Mouse (Mus musculus): ENCODE data around the gene Arhgap15. TPM values are rescaled to one million over a fixed set of nuclear protein-coding genes. Genes with fewer than 3 reads are reported as not detected.

The Arhgap15 gene
- polyA plus RNA-seq, 1 experiment from 2014 or later, result 0.38 TPM

DNA sequence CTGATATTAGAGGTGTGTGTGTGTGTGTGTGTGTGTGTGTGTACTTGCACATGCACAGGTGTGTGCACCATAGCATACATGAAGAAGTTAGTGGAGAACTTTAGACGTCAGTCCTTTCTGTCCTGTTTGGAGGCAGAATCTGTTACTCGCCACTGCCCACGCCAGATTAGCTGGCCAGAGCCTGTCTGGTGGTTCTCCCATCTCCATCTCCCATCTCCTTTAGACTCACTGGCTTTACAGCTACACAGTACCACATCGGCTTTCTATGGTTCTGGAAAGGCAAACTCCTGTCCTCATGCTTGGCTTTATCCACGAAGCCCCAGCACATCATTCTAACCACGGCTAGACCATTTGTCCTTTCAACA lies 608.2 kb downstream of the Arhgap15 start:
- no peaks in the 10 kb centered on the region for H3K36me3 ChIP-seq
- WGBS, result 79% methylated on average over 6 of the region's 6 CpGs
- 0 out of 2 replicates have a peak, but pooled peaks cover 4% of the 10 kb centered on the region for H3K4me1 ChIP-seq (replicated peaks)
- no peaks in the 10 kb centered on the region for H3K27me3 ChIP-seq (replicated peaks)
- H3K4me2 ChIP-seq, result no peak overlapping the region
- no peaks in the 10 kb centered on the region for H3K9me3 ChIP-seq (replicated peaks)
- no peak overlapping the region for H3K4me3 ChIP-seq
- H3K27ac ChIP-seq (ENCODE audit: poor library complexity, severe bottlenecking), result no peak overlapping the region
- ATAC-seq (ENCODE audit: insufficient number of reproducible peaks, low FRiP score), result no peak
- H3K9ac ChIP-seq, result no peak overlapping the region

DNA sequence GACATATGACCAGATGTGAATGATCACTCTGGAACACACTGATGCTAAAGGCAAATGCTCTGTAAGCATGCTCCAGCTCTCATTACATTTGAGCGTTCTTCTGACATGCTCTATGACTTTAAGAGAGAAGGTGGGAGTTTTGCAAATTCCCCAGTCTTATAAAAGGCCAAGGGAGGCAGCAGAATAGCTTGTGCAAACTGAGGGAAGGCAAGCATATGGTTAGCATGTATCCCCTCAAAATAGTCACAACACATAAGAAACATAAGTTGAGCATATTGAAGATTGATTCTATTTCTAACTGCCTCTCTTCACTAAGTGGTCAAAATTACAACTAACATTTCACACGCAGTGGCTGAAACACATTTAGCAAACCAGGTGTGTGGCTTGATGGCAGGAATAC lies 631.6 kb downstream of the Arhgap15 start:
- H3K4me1 ChIP-seq (replicated peaks), result no peaks in the 10 kb centered on the region
- 67% methylated on average over 2 of the region's 2 CpGs for WGBS

DNA sequence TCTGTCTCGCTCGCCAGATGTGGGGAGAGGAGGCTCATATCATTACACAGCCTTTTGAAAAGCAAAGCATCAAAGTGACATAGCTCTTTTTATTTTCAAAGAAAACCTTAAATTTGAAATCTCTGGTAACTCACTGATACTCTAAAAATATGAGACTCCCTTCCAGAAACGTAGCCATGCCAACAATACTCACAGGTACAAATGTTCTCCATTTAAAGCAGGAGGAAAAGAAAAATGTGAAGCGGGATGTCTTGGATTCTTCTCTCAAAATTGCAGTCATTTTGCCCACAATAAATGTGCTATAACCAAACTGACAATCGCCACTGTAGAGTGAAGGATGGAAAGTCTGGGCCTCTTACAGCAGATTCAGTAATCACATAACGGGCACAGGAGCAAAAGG lies 635.9 kb downstream of the Arhgap15 start:
- ATAC-seq (ENCODE audit: insufficient number of reproducible peaks, low FRiP score), result no peak
- Histone ChIP-seq H3K4me1 (replicated peaks) (no peaks in the 10 kb centered on the region), H3K36me3 (no peaks in the 10 kb centered on the region), H3K9ac (no peak overlapping the region), H3K27me3 (replicated peaks) (no peaks in the 10 kb centered on the region), H3K27ac (ENCODE audit: poor library complexity, severe bottlenecking) (no peak overlapping the region), H3K9me3 (replicated peaks) (no peaks in the 10 kb centered on the region), H3K4me3 (no peak overlapping the region), H3K4me2 (no peak overlapping the region)
- WGBS, result 79% methylated on average over 6 of the region's 6 CpGs

More for the DNA sequence above, 631.6 kb downstream of the Arhgap15 start:
- Histone ChIP-seq H3K36me3 (no peaks in the 10 kb centered on the region), H3K27ac (ENCODE audit: poor library complexity, severe bottlenecking) (no peak overlapping the region), H3K4me2 (no peak overlapping the region), H3K27me3 (replicated peaks) (no peaks in the 10 kb centered on the region), H3K9me3 (replicated peaks) (no peaks in the 10 kb centered on the region), H3K9ac (no peak overlapping the region), H3K4me3 (no peak overlapping the region)
- no peak for ATAC-seq (ENCODE audit: insufficient number of reproducible peaks, low FRiP score)

DNA sequence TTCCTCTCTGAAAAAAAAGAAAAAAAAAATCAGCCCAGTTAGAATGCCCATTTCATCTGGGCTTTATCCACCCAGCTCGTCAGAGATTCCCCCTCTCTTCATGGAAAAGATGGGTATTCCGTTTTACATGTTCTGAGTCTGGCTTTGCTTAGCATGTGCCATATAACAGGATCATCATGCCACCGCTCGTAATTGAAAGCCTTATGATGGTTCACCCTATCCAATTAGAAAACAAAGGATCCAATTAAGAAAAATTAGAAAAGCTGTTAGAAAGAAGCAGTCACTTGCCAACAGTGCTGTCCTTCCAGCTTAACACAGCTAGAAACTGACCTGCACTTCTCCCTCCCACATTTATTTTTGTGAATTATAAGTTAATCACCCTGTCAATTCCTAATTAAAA lies 640.9 kb downstream of the Arhgap15 start:
- Histone ChIP-seq H3K36me3 (no peaks in the 10 kb centered on the region), H3K4me3 (no peak overlapping the region), H3K4me1 (replicated peaks) (no peaks in the 10 kb centered on the region), H3K27ac (ENCODE audit: poor library complexity, severe bottlenecking) (no peak overlapping the region), H3K27me3 (replicated peaks) (no peaks in the 10 kb centered on the region), H3K9me3 (replicated peaks) (no peaks in the 10 kb centered on the region), H3K4me2 (no peak overlapping the region), H3K9ac (no peak overlapping the region)
- WGBS, result 77% methylated on average over 4 of the region's 4 CpGs
- no peak for ATAC-seq (ENCODE audit: insufficient number of reproducible peaks, low FRiP score)

DNA sequence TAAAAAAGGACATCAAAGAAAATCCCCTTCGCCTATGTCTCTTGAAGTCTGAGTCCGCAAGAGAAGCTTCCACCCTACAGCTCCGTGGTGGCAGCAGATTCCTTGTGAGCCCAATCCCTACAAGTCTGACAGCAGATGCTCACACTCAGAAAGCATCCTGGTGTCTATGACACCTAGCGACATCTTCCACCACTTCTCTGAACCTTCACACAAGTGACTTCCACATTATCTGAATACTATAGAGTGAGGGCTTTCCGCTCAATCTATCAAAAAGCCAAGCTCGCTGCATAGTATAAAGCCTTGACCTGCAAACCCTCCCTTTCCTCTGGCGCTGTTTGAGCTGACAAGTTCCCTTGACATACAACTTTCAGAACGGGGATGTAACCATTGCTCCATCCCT lies 645.2 kb downstream of the Arhgap15 start:
- H3K27ac ChIP-seq (ENCODE audit: poor library complexity, severe bottlenecking), result no peak overlapping the region
- 77% methylated on average over 8 of the region's 8 CpGs for WGBS
- no peaks in the 10 kb centered on the region for H3K4me1 ChIP-seq (replicated peaks)
- no peaks in the 10 kb centered on the region for H3K27me3 ChIP-seq (replicated peaks)
- no peaks in the 10 kb centered on the region for H3K9me3 ChIP-seq (replicated peaks)
- ATAC-seq (ENCODE audit: insufficient number of reproducible peaks, low FRiP score), result no peak
- H3K4me3 ChIP-seq, result no peak overlapping the region
- no peak overlapping the region for H3K9ac ChIP-seq
- no peak overlapping the region for H3K4me2 ChIP-seq
- H3K36me3 ChIP-seq, result no peaks in the 10 kb centered on the region

DNA sequence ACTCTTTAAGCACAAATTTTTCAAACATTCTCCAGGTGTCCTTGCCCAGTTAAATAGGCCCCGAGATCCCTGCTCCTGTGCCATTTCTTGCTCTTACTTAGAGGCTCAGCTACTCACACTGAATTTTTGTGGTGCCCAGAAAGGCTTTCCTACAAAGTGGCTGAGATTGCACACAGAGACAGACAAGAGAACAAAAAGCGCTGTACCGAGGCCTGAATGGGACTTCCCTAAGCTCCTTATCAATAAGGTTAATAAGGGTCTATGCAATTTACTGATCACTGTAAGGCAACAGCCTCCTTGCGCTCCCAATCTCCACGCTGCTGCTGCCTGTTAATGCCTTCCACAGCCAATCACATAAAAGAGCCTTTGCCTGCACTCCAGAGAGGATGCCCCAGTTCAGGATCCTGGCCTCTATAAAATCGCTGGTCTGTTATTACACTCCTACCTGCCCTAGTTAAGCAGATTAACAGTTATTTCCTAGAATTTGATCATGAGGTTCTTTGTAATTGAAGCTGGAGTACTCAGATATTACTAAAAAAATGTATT lies 646.4 kb downstream of the Arhgap15 start:
- Histone ChIP-seq H3K4me1 (replicated peaks) (no peaks in the 10 kb centered on the region), H3K9ac (no peak overlapping the region), H3K36me3 (no peaks in the 10 kb centered on the region), H3K4me2 (no peak overlapping the region), H3K4me3 (no peak overlapping the region), H3K27me3 (replicated peaks) (no peaks in the 10 kb centered on the region), H3K9me3 (replicated peaks) (no peaks in the 10 kb centered on the region), H3K27ac (ENCODE audit: poor library complexity, severe bottlenecking) (no peak overlapping the region)
- 61% methylated on average over 6 of the region's 6 CpGs for WGBS
- no peak for ATAC-seq (ENCODE audit: insufficient number of reproducible peaks, low FRiP score)

DNA sequence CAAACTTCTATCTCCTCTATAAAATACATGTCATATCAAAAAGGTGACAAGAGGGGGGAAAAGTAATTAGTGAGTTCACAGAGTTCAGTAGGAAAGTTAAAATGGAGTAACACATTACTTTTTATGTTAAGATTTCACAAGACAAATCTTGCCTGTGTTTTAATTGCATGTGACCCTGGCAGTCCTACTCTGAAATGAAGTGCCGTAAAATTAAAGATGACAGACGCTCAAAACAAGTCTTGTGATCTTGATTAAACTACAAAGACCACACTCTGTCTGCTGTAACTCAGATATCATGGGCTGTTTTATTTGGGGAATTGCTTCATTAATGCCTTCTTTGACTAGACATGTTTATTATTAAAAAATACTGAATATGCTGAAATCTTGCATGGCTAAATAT lies 647.0 kb downstream of the Arhgap15 start:
- no peak overlapping the region for H3K4me2 ChIP-seq
- WGBS, result 69% methylated on average over 2 of the region's 2 CpGs
- no peaks in the 10 kb centered on the region for H3K9me3 ChIP-seq (replicated peaks)
- no peaks in the 10 kb centered on the region for H3K36me3 ChIP-seq
- no peak overlapping the region for H3K9ac ChIP-seq
- no peaks in the 10 kb centered on the region for H3K27me3 ChIP-seq (replicated peaks)
- no peak for ATAC-seq (ENCODE audit: insufficient number of reproducible peaks, low FRiP score)
- no peaks in the 10 kb centered on the region for H3K4me1 ChIP-seq (replicated peaks)
- no peak overlapping the region for H3K27ac ChIP-seq (ENCODE audit: poor library complexity, severe bottlenecking)
- H3K4me3 ChIP-seq, result no peak overlapping the region

DNA sequence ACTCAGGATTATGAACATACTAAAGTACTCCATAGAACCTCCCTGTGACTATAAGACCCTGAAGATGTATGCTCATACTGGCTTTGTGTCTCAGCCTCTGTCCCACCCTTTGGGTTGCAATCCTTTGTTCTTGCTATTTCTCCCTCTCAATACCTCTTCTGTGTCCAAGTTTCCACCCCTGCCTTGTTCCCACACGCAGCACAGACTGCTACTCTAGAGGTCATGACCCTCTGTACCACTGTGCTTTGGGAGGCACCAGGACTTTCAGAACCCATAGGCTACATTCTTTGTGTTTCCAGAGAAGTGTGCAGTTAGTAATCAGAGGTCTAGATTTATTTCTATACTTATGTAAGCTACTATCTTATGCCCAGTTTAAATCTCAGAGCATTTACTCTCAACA lies 648.6 kb downstream of the Arhgap15 start:
- no peaks in the 10 kb centered on the region for H3K9me3 ChIP-seq (replicated peaks)
- H3K4me3 ChIP-seq, result no peak overlapping the region
- no peak overlapping the region for H3K4me2 ChIP-seq
- no peak for ATAC-seq (ENCODE audit: insufficient number of reproducible peaks, low FRiP score)
- no peaks in the 10 kb centered on the region for H3K27me3 ChIP-seq (replicated peaks)
- H3K36me3 ChIP-seq, result no peaks in the 10 kb centered on the region
- H3K27ac ChIP-seq (ENCODE audit: poor library complexity, severe bottlenecking), result no peak overlapping the region
- H3K9ac ChIP-seq, result no peak overlapping the region
- 53% methylated on average over 1 of the region's 1 CpGs for WGBS
- H3K4me1 ChIP-seq (replicated peaks), result no peaks in the 10 kb centered on the region

DNA sequence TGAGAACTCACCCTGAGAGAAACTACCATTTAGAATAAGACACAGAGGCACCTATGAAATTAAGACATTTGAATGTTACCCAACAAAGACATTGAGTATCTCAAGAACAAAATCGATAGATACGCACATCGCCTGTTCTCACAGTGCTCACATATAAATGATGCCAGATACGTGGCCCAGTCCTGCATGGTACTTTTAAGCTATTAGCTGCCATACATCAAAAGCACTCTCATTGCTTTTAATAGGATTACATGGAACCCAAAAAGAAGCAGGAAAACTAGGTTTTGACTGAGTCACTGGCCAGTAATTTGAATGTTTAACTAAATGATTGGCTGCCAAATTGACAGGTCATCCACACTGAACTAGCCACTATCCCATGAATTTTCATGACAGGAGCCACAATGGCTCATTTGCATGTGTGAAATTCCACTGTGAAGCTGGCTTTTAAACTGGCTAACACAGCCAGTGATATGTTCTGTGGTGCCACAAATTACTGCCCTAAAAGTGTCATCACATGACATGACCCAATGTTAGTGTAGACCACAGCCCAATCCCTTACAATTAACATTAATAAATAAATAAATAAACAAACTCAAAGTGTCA lies 649.2 kb downstream of the Arhgap15 start:
- H3K27me3 ChIP-seq (replicated peaks), result no peaks in the 10 kb centered on the region
- H3K4me3 ChIP-seq, result no peak overlapping the region
- 92% methylated on average over 4 of the region's 4 CpGs for WGBS
- H3K9ac ChIP-seq, result no peak overlapping the region
- no peaks in the 10 kb centered on the region for H3K9me3 ChIP-seq (replicated peaks)
- no peak for ATAC-seq (ENCODE audit: insufficient number of reproducible peaks, low FRiP score)
- H3K4me2 ChIP-seq, result no peak overlapping the region
- no peak overlapping the region for H3K27ac ChIP-seq (ENCODE audit: poor library complexity, severe bottlenecking)
- H3K36me3 ChIP-seq, result no peaks in the 10 kb centered on the region
- no peaks in the 10 kb centered on the region for H3K4me1 ChIP-seq (replicated peaks)

DNA sequence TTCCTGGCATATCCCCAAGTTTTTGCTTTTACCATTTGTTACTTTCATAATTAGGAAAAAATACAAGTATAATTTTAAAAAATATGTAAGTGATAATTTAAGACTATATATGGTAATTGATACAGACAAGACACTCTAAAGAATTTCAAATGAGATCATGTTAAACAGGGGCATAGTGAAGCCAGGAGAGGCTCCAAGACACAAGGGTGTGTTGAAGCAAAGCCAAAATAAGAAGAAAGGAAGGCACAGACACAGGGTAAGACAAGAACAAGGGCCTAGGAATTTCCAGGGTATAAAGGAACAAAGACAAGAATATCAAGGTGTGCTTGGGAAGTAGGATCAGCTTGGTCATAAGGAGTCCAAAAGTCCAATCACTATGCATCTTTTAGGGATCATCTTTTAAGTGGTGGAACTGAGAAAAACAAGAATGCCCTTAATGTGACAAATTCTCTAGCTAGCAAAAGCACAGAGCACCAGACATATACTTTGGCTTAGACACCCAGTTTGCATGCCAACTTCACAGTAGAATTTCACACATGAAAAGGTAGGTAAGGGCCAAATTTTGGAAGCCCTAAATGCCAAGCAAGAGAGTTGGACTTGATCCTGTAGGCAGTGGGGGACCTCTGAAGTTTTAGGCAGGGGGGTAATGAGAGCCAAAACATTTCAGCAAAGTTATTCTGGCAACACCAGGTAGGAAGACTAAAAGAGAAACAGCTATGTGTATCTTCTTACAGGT lies 650.7 kb downstream of the Arhgap15 start:
- no peak overlapping the region for H3K4me3 ChIP-seq
- no peaks in the 10 kb centered on the region for H3K27me3 ChIP-seq (replicated peaks)

DNA sequence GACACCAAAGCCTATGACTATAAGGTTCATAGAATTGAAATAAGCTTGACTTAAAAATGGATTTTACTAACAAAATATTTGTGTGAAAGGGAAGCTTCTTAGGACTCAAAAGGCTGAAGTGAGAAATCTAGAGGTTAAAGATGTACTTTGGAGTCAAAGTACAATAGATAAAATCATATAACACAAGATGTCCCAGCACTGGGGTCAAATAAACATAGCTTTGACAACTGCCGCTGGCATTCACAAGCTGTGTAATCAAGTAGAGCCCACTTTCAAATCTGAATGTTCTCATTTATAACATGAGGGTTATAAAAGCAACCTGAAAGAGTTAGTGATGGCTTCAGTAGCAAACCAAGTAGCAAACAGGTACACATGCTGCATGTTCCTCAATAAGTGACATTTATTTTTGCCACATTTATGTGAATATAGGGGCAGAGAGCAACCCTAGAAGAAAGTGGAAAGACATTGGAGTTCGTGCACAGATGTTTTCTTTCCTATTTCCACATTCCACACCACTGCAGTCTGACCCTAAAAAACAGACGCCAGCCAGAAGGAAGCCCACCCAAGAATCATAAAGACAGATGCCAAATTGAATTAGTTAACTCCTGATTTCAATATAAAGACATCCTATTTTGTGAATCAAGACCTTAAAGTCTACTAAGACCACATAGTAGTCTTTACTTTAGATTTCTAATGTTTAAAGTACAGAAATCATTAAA lies 653.2 kb downstream of the Arhgap15 start:
- H3K27ac ChIP-seq (ENCODE audit: poor library complexity, severe bottlenecking), result no peak overlapping the region
- H3K36me3 ChIP-seq, result no peaks in the 10 kb centered on the region
- H3K27me3 ChIP-seq (replicated peaks), result no peaks in the 10 kb centered on the region
- WGBS, result 55% methylated on average over 3 of the region's 3 CpGs
- H3K9me3 ChIP-seq (replicated peaks), result peaks cover 5% of the 10 kb centered on the region
- ATAC-seq (ENCODE audit: insufficient number of reproducible peaks, low FRiP score), result no peak
- no peaks in the 10 kb centered on the region for H3K4me1 ChIP-seq (replicated peaks)
- no peak overlapping the region for H3K4me3 ChIP-seq
- no peak overlapping the region for H3K4me2 ChIP-seq
- no peak overlapping the region for H3K9ac ChIP-seq

More for the DNA sequence above, 650.7 kb downstream of the Arhgap15 start:
- Histone ChIP-seq H3K4me1 (replicated peaks) (no peaks in the 10 kb centered on the region), H3K36me3 (no peaks in the 10 kb centered on the region), H3K9ac (no peak overlapping the region), H3K4me2 (no peak overlapping the region), H3K9me3 (replicated peaks) (no peaks in the 10 kb centered on the region), H3K27ac (ENCODE audit: poor library complexity, severe bottlenecking) (no peak overlapping the region)
- no peak for ATAC-seq (ENCODE audit: insufficient number of reproducible peaks, low FRiP score)
